Mouse (Mus musculus): ENCODE measurements at regions not wholly inside any gene's neighbourhood (a gene's known extent, or its start where the extent isn't known, plus 50 kb on each side); places are given as distances from the start of the nearest gene placed in this dataset.

DNA sequence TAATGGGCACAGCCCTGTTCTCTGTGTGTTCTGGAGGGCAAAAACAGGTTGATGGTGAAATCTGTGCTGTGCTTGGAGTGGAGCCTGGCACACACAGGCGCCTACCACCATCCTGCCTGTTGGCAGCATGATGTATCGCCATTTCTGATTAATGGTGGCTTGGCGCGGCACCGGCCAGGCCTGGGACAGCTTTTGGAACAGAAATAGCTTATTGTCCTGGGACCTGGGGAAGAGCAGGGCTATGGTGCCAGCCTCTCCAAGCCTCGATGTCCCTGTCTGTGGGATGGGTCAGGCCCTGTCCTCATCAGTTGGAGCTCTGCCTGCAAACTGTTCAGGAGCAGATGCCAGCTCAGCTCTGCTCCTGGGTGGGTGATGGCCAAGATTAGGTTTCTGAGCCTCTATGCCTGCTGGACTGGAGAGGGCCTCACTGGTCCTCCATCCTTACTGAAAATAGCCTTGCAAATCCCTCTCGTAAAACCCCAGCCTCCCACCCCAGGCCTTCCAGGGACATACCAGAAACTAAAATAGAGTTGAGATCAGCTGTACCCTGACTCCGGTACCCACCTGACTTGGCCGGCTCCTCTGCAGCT lies 115.4 kb downstream of the Mn1 start:
- H3K36me3 ChIP-seq (replicated peaks in 1 of 2; ENCODE audit: control insufficient read depth in 1 of 2, insufficient read depth in 1 of 2, low read length in 1 of 2): no peaks in the 10 kb centered on the region
- H3K79me2 ChIP-seq (replicated peaks; ENCODE audit: control insufficient read depth, extremely low read depth, insufficient read depth, poor library complexity, severe bottlenecking): no peaks in the 10 kb centered on the region
- no peak overlapping the region for H3K4me3 ChIP-seq (replicated peaks in 1 of 3; ENCODE audit: low read depth in 2 of 3, low read length in 2 of 3, poor library complexity in 1 of 3)
- H3K4me2 ChIP-seq (ENCODE audit: insufficient read depth, low read depth, poor library complexity, severe bottlenecking): no peak overlapping the region
- H3K27ac ChIP-seq (ENCODE audit: insufficient read depth, low read depth): no peak overlapping the region
- in situ Hi-C loops (cut with MboI; ENCODE audit: low pct_ligation_motif_present, low pct_unique_long_range_greater_than_20kb, low sequenced_read_pairs): no loop called here
- no peak for TF ChIP-seq ZNF384 (IDR thresholded peaks at IDR 0.05; ENCODE audit: low read depth, low read length)
- TF ChIP-seq ZMIZ1 (IDR thresholded peaks at IDR 0.05; ENCODE audit: low read depth, low read length): no peak
- no peak for TF ChIP-seq USF2 (conservative IDR thresholded peaks at IDR 0.05; ENCODE audit: low read depth, low read length)
- TF ChIP-seq ETS1 (conservative IDR thresholded peaks at IDR 0.05; ENCODE audit: low read depth, low read length): no peak
- TF ChIP-seq POLR2AphosphoS2 (IDR thresholded peaks at IDR 0.05; ENCODE audit: low read depth, low read length): no peak
- TF ChIP-seq PAX5 (IDR thresholded peaks at IDR 0.05; ENCODE audit: low read length): no peak
- TF ChIP-seq MAX (IDR thresholded peaks at IDR 0.05; ENCODE audit: low read length): no peak
- TF ChIP-seq MAFK (IDR thresholded peaks at IDR 0.05; ENCODE audit: insufficient replicate concordance, low read length): no peak
- TF ChIP-seq HCFC1 (IDR thresholded peaks at IDR 0.05; ENCODE audit: low read depth, low read length): no peak
- TF ChIP-seq GABPA (IDR thresholded peaks at IDR 0.05; ENCODE audit: insufficient replicate concordance, low read depth, low read length): no peak
- no peak for TF ChIP-seq NELFE (IDR thresholded peaks at IDR 0.05; ENCODE audit: low read depth, low read length)
- TF ChIP-seq MAZ (IDR thresholded peaks at IDR 0.05; ENCODE audit: low read depth, low read length): no peak
- TF ChIP-seq SIN3A (IDR thresholded peaks at IDR 0.05; ENCODE audit: low read length): no peak
- no peak for TF ChIP-seq MEF2A (IDR thresholded peaks at IDR 0.05; ENCODE audit: borderline replicate concordance, low read depth, low read length)
- TF ChIP-seq CHD2 (IDR thresholded peaks at IDR 0.05; ENCODE audit: low read length): no peak
- TF ChIP-seq RAD21 (IDR thresholded peaks at IDR 0.05; ENCODE audit: low read depth, low read length): no peak
- dilution Hi-C loops (cut with MboI; ENCODE audit: extremely low pct_ligation_motif_present, extremely low pct_unique_long_range_greater_than_20kb, low sequenced_read_pairs): no loop called here
- no peaks in the 10 kb centered on the region for H3K4me1 ChIP-seq (ENCODE audit: control insufficient read depth in 1 of 2, insufficient read depth in 2 of 2)
- no peaks in the 10 kb centered on the region for H3K27me3 ChIP-seq (replicated peaks)
- DNase-seq (ENCODE audit: extremely low read depth): no peak
- H3K9ac ChIP-seq (ENCODE audit: insufficient read depth, low read depth): no peak overlapping the region
- H3K9me3 ChIP-seq (replicated peaks; ENCODE audit: low read length): peaks cover 98% of the 10 kb centered on the region

DNA sequence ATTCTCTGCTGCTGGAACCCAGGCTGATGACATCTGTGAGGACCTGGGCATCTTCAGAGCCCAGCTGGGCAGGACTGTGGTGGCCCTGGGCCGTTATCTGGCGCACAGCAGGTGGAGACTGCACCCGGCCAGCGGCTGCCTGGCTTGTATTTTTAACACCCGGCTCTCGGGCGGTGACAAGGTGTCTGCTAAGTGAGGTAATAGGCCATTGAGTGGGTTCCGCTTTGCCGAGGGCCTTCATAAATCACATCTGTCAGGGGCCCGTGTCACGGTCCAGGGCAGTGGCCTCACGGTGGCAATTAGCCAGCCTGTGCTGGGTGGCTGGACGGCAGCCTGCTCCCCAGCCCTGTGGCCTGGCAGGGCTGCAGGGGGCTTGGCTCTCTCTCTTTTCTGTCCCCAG lies 118.8 kb downstream of the Mn1 start:
- in situ Hi-C loops (cut with MboI; ENCODE audit: low pct_ligation_motif_present, low pct_unique_long_range_greater_than_20kb, low sequenced_read_pairs): no loop called here
- DNase-seq (ENCODE audit: extremely low read depth): no peak
- no peaks in the 10 kb centered on the region for H3K27me3 ChIP-seq (replicated peaks)

More for the DNA sequence above, 118.8 kb downstream of the Mn1 start:
- no peaks in the 10 kb centered on the region for H3K36me3 ChIP-seq (replicated peaks in 1 of 2; ENCODE audit: control insufficient read depth in 1 of 2, insufficient read depth in 1 of 2, low read length in 1 of 2)
- H3K4me1 ChIP-seq (ENCODE audit: control insufficient read depth in 1 of 2, insufficient read depth in 2 of 2): no peaks in the 10 kb centered on the region
- H3K27ac ChIP-seq (ENCODE audit: insufficient read depth, low read depth): no peak overlapping the region
- no peaks in the 10 kb centered on the region for H3K79me2 ChIP-seq (replicated peaks; ENCODE audit: control insufficient read depth, extremely low read depth, insufficient read depth, poor library complexity, severe bottlenecking)
- H3K9ac ChIP-seq (ENCODE audit: insufficient read depth, low read depth): no peak overlapping the region
- TF ChIP-seq ZMIZ1 (IDR thresholded peaks at IDR 0.05; ENCODE audit: low read depth, low read length) (no peak), CTCF (conservative IDR thresholded peaks at IDR 0.05 in 1 of 2, IDR thresholded peaks at IDR 0.05 in 1 of 2; ENCODE audit: low read depth in 2 of 2, low read length in 2 of 2) (no peak), CHD1 (IDR thresholded peaks at IDR 0.05; ENCODE audit: low read depth, low read length) (no peak), IRF4 (IDR thresholded peaks at IDR 0.05; ENCODE audit: low read depth, low read length) (no peak), ZC3H11A (IDR thresholded peaks at IDR 0.05; ENCODE audit: low read depth, low read length) (no peak), BHLHE40 (IDR thresholded peaks at IDR 0.05; ENCODE audit: low read depth, low read length) (no peak), ELF1 (IDR thresholded peaks at IDR 0.05; ENCODE audit: low read depth, low read length) (no peak), ZNF384 (IDR thresholded peaks at IDR 0.05; ENCODE audit: low read depth, low read length) (no peak), MYC (IDR thresholded peaks at IDR 0.05; ENCODE audit: low read depth, low read length) (no peak), MAX (IDR thresholded peaks at IDR 0.05; ENCODE audit: low read length) (no peak), MXI1 (IDR thresholded peaks at IDR 0.05; ENCODE audit: low read depth, low read length) (no peak), E2F4 (IDR thresholded peaks at IDR 0.05; ENCODE audit: insufficient replicate concordance, low read depth, low read length) (no peak), JUND (conservative IDR thresholded peaks at IDR 0.05; ENCODE audit: low read depth, low read length) (no peak), ETS1 (conservative IDR thresholded peaks at IDR 0.05; ENCODE audit: low read depth, low read length) (no peak), CHD2 (IDR thresholded peaks at IDR 0.05; ENCODE audit: low read length) (no peak), NELFE (IDR thresholded peaks at IDR 0.05; ENCODE audit: low read depth, low read length) (no peak), GABPA (IDR thresholded peaks at IDR 0.05; ENCODE audit: insufficient replicate concordance, low read depth, low read length) (no peak)
- peaks cover 91% of the 10 kb centered on the region for H3K9me3 ChIP-seq (replicated peaks; ENCODE audit: low read length)
- no peak overlapping the region for H3K4me2 ChIP-seq (ENCODE audit: insufficient read depth, low read depth, poor library complexity, severe bottlenecking)
- dilution Hi-C loops (cut with MboI; ENCODE audit: extremely low pct_ligation_motif_present, extremely low pct_unique_long_range_greater_than_20kb, low sequenced_read_pairs): no loop called here
- H3K4me3 ChIP-seq (replicated peaks in 1 of 3; ENCODE audit: low read depth in 2 of 3, low read length in 2 of 3, poor library complexity in 1 of 3): no peak overlapping the region

Measured in CH12.LX (cell line).